Mouse (Mus musculus) colon, adult 2 months (tissue): ENCODE results near the gene Cop1. TPM values are rescaled to one million over a fixed set of nuclear protein-coding genes. Genes with fewer than 3 reads are reported as not detected.

Experiments
- polyA plus RNA-seq: library from polyadenylated mRNA; depleted of rRNA; stranded (reverse); fragments of >200 nt; gene quantifications from 2 replicates; pipeline ENCODE4 v1.2.3, GENCODE M21; 2012; rRNA removed

Gene Cop1
- polyA plus RNA-seq: 93.1 and 134 TPM in 2 replicates

GRCm38 (mm10) chr1:159231781-159232571, at the start of gene Cop1:
Gene Cop1, plus strand, starts transcription at chr1:159232320.

